Mouse (Mus musculus) G1E (cell line): ENCODE data around the gene Fgfr2. TPM values are rescaled to one million over a fixed set of nuclear protein-coding genes. Genes with fewer than 3 reads are reported as not detected.

Experiments
- ATAC-seq: 2 replicates; pipeline ENCODE4 v1.8.0; 2016; ENCODE audit warnings: mild to moderate bottlenecking; ENCODE audit not compliant: insufficient number of reproducible peaks, poor library complexity, low FRiP score, severe bottlenecking; ENCODE audit errors: extremely low read depth
- DNase-seq: peaks from one replicate; pipeline ENCODE4 v3.0.0; 2012; ENCODE audit warnings: low spot score
- H3K27me3 ChIP-seq: 2 replicates; pipeline ENCODE4 v1.6.1; 2012; ENCODE audit warnings: mild to moderate bottlenecking, low read length, inconsistent platforms; ENCODE audit not compliant: insufficient read depth
- H3K36me3 ChIP-seq: replicated peaks from 2 replicates; pipeline ENCODE3; 2012; ENCODE audit warnings: mild to moderate bottlenecking, inconsistent platforms
- H3K4me1 ChIP-seq: 2 replicates; pipeline ENCODE4 v1.6.1; 2012; ENCODE audit warnings: low read depth, low read length, inconsistent platforms, mixed read lengths; ENCODE audit not compliant: insufficient read depth
- H3K4me3 ChIP-seq: 2 replicates; pipeline ENCODE4 v1.5.1; 2012; ENCODE audit warnings: low read depth, mild to moderate bottlenecking, inconsistent platforms, low read length, moderate library complexity, mixed read lengths
- H3K9me3 ChIP-seq: replicated peaks from 2 replicates; pipeline ENCODE4 v1.6.1; 2012; ENCODE audit warnings: inconsistent platforms
- CTCF ChIP-seq: IDR thresholded peaks from 2 replicates; pipeline ENCODE4 v1.5.1; 2012; ENCODE audit warnings: low read depth, low read length, inconsistent platforms, mixed read lengths
- GATA1 ChIP-seq: IDR thresholded peaks from 2 replicates; pipeline ENCODE4 v1.6.1; 2012; ENCODE audit warnings: borderline replicate concordance, low read length, inconsistent platforms, mixed read lengths
- GATA2 ChIP-seq: IDR thresholded peaks from 2 replicates; pipeline ENCODE4 v1.6.1; 2012; ENCODE audit warnings: low read depth, low read length, inconsistent platforms, borderline replicate concordance
- POLR2AphosphoS5 ChIP-seq: IDR thresholded peaks from 2 replicates; pipeline ENCODE4 v1.6.1; 2012; ENCODE audit warnings: low read depth, low read length, inconsistent platforms; ENCODE audit not compliant: insufficient replicate concordance
- TAL1 ChIP-seq: conservative IDR thresholded peaks from 2 replicates; pipeline ENCODE4 v1.6.1; 2012; ENCODE audit warnings: low read depth, low read length, inconsistent platforms, mixed read lengths
- polyA plus RNA-seq: library from polyadenylated mRNA; stranded (reverse); fragments of >175 nt; gene quantifications from 2 replicates; pipeline ENCODE4 v1.2.3, GENCODE M21; 2012
- total RNA-seq, 2 experiments: library from RNA; stranded (forward) in 1 of 2; stranded (reverse) in 1 of 2; fragments of 200-1000 nt in 1 of 2; fragments of >200 nt in 1 of 2; fragmentation: Nextera tagmentation in 1 of 2; gene quantifications; 2 replicates each; pipeline ENCODE4 v1.2.3; 2014 to 2017

Fgfr2 gene
- total and polyA plus RNA-seq, 3 experiments = 0.22 TPM; not detected in 2

- no peak overlapping the region for H3K4me3 ChIP-seq
- H3K27me3 ChIP-seq = no peaks in the 10 kb centered on the region
- H3K36me3 ChIP-seq = peaks cover 55% of the 10 kb centered on the region
- TF ChIP-seq GATA1 (no peak), CTCF (no peak), GATA2 (no peak), POLR2AphosphoS5 (no peak), TAL1 (no peak)
- H3K4me1 ChIP-seq = no peaks in the 10 kb centered on the region
- ATAC-seq (no peak), DNase-seq (no peak)
- no peaks in the 10 kb centered on the region for H3K9me3 ChIP-seq
Observed at GRCm38 (mm10) chr7:132977981-132978380, 145.2 kb downstream of the Fgfr2 start.

- no peaks in the 10 kb centered on the region for H3K4me1 ChIP-seq
- no peaks in the 10 kb centered on the region for H3K9me3 ChIP-seq
- peaks cover 44% of the 10 kb centered on the region for H3K36me3 ChIP-seq
- DNase-seq (no peak), ATAC-seq (no peak)
- TF ChIP-seq TAL1 = no peak
- no peak for TF ChIP-seq CTCF
- TF ChIP-seq POLR2AphosphoS5 = no peak
- no peak for TF ChIP-seq GATA2
- TF ChIP-seq GATA1 = no peak
- H3K27me3 ChIP-seq = no peaks in the 10 kb centered on the region
- no peak overlapping the region for H3K4me3 ChIP-seq
Observed at GRCm38 (mm10) chr7:132976079-132976478, 147.1 kb downstream of the Fgfr2 start.

GRCm38 (mm10) chr7:132972079-132972478 is 151.1 kb downstream of the Fgfr2 start:
- no peak for TF ChIP-seq POLR2AphosphoS5
- Histone ChIP-seq H3K4me1 (no peaks in the 10 kb centered on the region), H3K27me3 (no peaks in the 10 kb centered on the region), H3K4me3 (no peak overlapping the region), H3K36me3 (peaks cover 49% of the 10 kb centered on the region), H3K9me3 (no peaks in the 10 kb centered on the region)
- no peak for DNase-seq
- ATAC-seq = no peak

GRCm38 (mm10) chr7:132965707-132966106 is 157.4 kb downstream of the Fgfr2 start:
- TF ChIP-seq TAL1 = no peak
- no peak for TF ChIP-seq GATA1
- no peak for TF ChIP-seq POLR2AphosphoS5
- TF ChIP-seq GATA2 = no peak
- TF ChIP-seq CTCF = no peak
- ATAC-seq (no peak), DNase-seq (no peak)
- peaks cover 24% of the 10 kb centered on the region for H3K36me3 ChIP-seq
- no peaks in the 10 kb centered on the region for H3K4me1 ChIP-seq
- H3K4me3 ChIP-seq = no peak overlapping the region
- H3K27me3 ChIP-seq = no peaks in the 10 kb centered on the region
- no peaks in the 10 kb centered on the region for H3K9me3 ChIP-seq

- H3K4me3 ChIP-seq = no peak overlapping the region
- no peaks in the 10 kb centered on the region for H3K4me1 ChIP-seq
- no peaks in the 10 kb centered on the region for H3K27me3 ChIP-seq
- peaks cover 21% of the 10 kb centered on the region for H3K36me3 ChIP-seq
- no peak for DNase-seq
- no peak for ATAC-seq
- TF ChIP-seq POLR2AphosphoS5 = no peak
- no peaks in the 10 kb centered on the region for H3K9me3 ChIP-seq
Observed at GRCm38 (mm10) chr7:132964395-132964794, 158.8 kb downstream of the Fgfr2 start.

- H3K4me1 ChIP-seq = no peaks in the 10 kb centered on the region
- ATAC-seq (no peak), DNase-seq (no peak)
- H3K27me3 ChIP-seq = no peaks in the 10 kb centered on the region
- H3K36me3 ChIP-seq = peaks cover 12% of the 10 kb centered on the region
- no peaks in the 10 kb centered on the region for H3K9me3 ChIP-seq
- no peak for TF ChIP-seq GATA1
- no peak for TF ChIP-seq TAL1
- no peak for TF ChIP-seq CTCF
- TF ChIP-seq POLR2AphosphoS5 = no peak
- TF ChIP-seq GATA2 = no peak
- no peak overlapping the region for H3K4me3 ChIP-seq
Observed at GRCm38 (mm10) chr7:132950613-132951012, 172.5 kb downstream of the Fgfr2 start.

- Histone ChIP-seq H3K4me3 (no peak overlapping the region), H3K27me3 (no peaks in the 10 kb centered on the region), H3K9me3 (no peaks in the 10 kb centered on the region), H3K36me3 (peaks cover 12% of the 10 kb centered on the region), H3K4me1 (no peaks in the 10 kb centered on the region)
- ATAC-seq = no peak
- DNase-seq = no peak
- TF ChIP-seq POLR2AphosphoS5 (no peak), GATA1 (no peak)
Observed at GRCm38 (mm10) chr7:132949968-132950367, 173.2 kb downstream of the Fgfr2 start.

- TF ChIP-seq GATA1 = no peak
- TF ChIP-seq POLR2AphosphoS5 = no peak
- TF ChIP-seq CTCF = no peak
- TF ChIP-seq GATA2 = no peak
- TF ChIP-seq TAL1 = no peak
- ATAC-seq = no peak
Observed at GRCm38 (mm10) chr7:132940569-132940968, 182.6 kb downstream of the Fgfr2 start.

More at GRCm38 (mm10) chr7:132940569-132940968, 182.6 kb downstream of the Fgfr2 start:
- Histone ChIP-seq H3K4me1 (peaks cover 6% of the 10 kb centered on the region; the same call in 1 of the 2 replicates), H3K27me3 (no peaks in the 10 kb centered on the region), H3K36me3 (no peaks in the 10 kb centered on the region), H3K9me3 (no peaks in the 10 kb centered on the region), H3K4me3 (no peak overlapping the region)
- no peak for DNase-seq
